Mouse (Mus musculus) CH12.LX (cell line): Measurements from ENCODE around the gene Lrch1. TPM values are rescaled to one million over a fixed set of nuclear protein-coding genes. Genes with fewer than 3 reads are reported as not detected.

Experiments used
- DNase-seq: peaks from one replicate; pipeline ENCODE4 v3.0.0-alpha.2; 2013; ENCODE audit errors: extremely low read depth
- H3K27ac ChIP-seq: 2 replicates; pipeline ENCODE4 v1.5.1; 2012; ENCODE audit warnings: low read depth, mild to moderate bottlenecking, control low read depth, moderate library complexity; ENCODE audit not compliant: insufficient read depth
- H3K27me3 ChIP-seq: replicated peaks from 2 replicates; pipeline ENCODE3; 2012; ENCODE audit warnings: inconsistent platforms
- H3K36me3 ChIP-seq, 2 experiments: replicated peaks in 1 of 2; 2 replicates each; pipeline versions ENCODE3 to v1.6.1; 2012; ENCODE audit warnings: inconsistent platforms in 1 of 2, low read length in 1 of 2, mild to moderate bottlenecking in 1 of 2, mixed read lengths in 1 of 2, moderate library complexity in 1 of 2; ENCODE audit not compliant: control insufficient read depth in 1 of 2, insufficient read depth in 1 of 2
- H3K4me1 ChIP-seq, 2 experiments: 2 replicates each; pipeline ENCODE4 v1.6.1; 2012; ENCODE audit warnings: inconsistent platforms in 1 of 2, moderate library complexity in 1 of 2; ENCODE audit not compliant: insufficient read depth in 2 of 2, control insufficient read depth in 1 of 2
- H3K4me2 ChIP-seq: 2 replicates; pipeline ENCODE4 v1.6.1; 2012; ENCODE audit warnings: low read depth, mild to moderate bottlenecking, control low read depth; ENCODE audit not compliant: poor library complexity, insufficient read depth, severe bottlenecking
- H3K4me3 ChIP-seq, 3 experiments: fragments of 150-350 bp in 1 of 3; sonication (generic) in 1 of 3; replicated peaks in 1 of 3; 2 replicates each; pipeline versions ENCODE3 to v1.5.1; 2011 to 2012; ENCODE audit warnings: low read depth in 2 of 3, low read length in 2 of 3, mild to moderate bottlenecking in 2 of 3, moderate library complexity in 2 of 3, control low read depth in 1 of 3, improper control_type of control experiment in 1 of 3, inconsistent platforms in 1 of 3, mixed read lengths in 1 of 3; ENCODE audit not compliant: poor library complexity in 1 of 3
- H3K79me2 ChIP-seq: replicated peaks from 2 replicates; pipeline ENCODE4 v1.6.1; 2012; ENCODE audit warnings: mild to moderate bottlenecking, moderate library complexity; ENCODE audit not compliant: control insufficient read depth, poor library complexity, insufficient read depth, severe bottlenecking; ENCODE audit errors: extremely low read depth
- H3K9ac ChIP-seq: 2 replicates; pipeline ENCODE4 v1.6.1; 2012; ENCODE audit warnings: low read depth, mild to moderate bottlenecking, control low read depth, moderate library complexity; ENCODE audit not compliant: insufficient read depth
- H3K9me3 ChIP-seq: replicated peaks from 2 replicates; pipeline ENCODE3; 2012; ENCODE audit warnings: low read length, inconsistent platforms, mixed read lengths
- BHLHE40 ChIP-seq: IDR thresholded peaks from 2 replicates; pipeline ENCODE4 v1.6.1; 2011; ENCODE audit warnings: mild to moderate bottlenecking, low read depth, low read length, improper control_type of control experiment
- CHD1 ChIP-seq: IDR thresholded peaks from 2 replicates; pipeline ENCODE4 v1.6.1; 2012; ENCODE audit warnings: low read depth, low read length, improper control_type of control experiment, inconsistent platforms
- CHD2 ChIP-seq: IDR thresholded peaks from 2 replicates; pipeline ENCODE4 v1.6.1; 2011; ENCODE audit warnings: low read length, improper control_type of control experiment
- ELF1 ChIP-seq: IDR thresholded peaks from 2 replicates; pipeline ENCODE4 v1.6.1; 2014; ENCODE audit warnings: low read depth, mild to moderate bottlenecking, inconsistent platforms, low read length, improper control_type of control experiment
- EP300 ChIP-seq: IDR thresholded peaks from 2 replicates; pipeline ENCODE4 v1.6.1; 2011; ENCODE audit warnings: low read length, improper control_type of control experiment
- ETS1 ChIP-seq: conservative IDR thresholded peaks from 2 replicates; pipeline ENCODE4 v1.6.1; 2012; ENCODE audit warnings: low read depth, mild to moderate bottlenecking, inconsistent platforms, low read length, improper control_type of control experiment, moderate library complexity
- HCFC1 ChIP-seq: IDR thresholded peaks from 2 replicates; pipeline ENCODE4 v1.6.1; 2012; ENCODE audit warnings: low read depth, mild to moderate bottlenecking, inconsistent platforms, low read length, improper control_type of control experiment
- IRF4 ChIP-seq: IDR thresholded peaks from 2 replicates; pipeline ENCODE4 v1.6.1; 2014; ENCODE audit warnings: low read depth, mild to moderate bottlenecking, inconsistent platforms, low read length, improper control_type of control experiment
- JUN ChIP-seq: IDR thresholded peaks from 2 replicates; pipeline ENCODE4 v1.6.1; 2011; ENCODE audit warnings: low read depth, mild to moderate bottlenecking, low read length, improper control_type of control experiment, moderate library complexity; ENCODE audit not compliant: insufficient read depth
- JUND ChIP-seq: conservative IDR thresholded peaks from 2 replicates; pipeline ENCODE4 v1.6.1; 2011; ENCODE audit warnings: low read depth, low read length, improper control_type of control experiment
- KAT2A ChIP-seq: IDR thresholded peaks from 2 replicates; pipeline ENCODE4 v1.6.1; 2012; ENCODE audit warnings: low read length, improper control_type of control experiment, inconsistent platforms; ENCODE audit not compliant: insufficient replicate concordance
- MAZ ChIP-seq: IDR thresholded peaks from 2 replicates; pipeline ENCODE4 v1.6.1; 2012; ENCODE audit warnings: low read depth, mild to moderate bottlenecking, inconsistent platforms, low read length, improper control_type of control experiment, moderate library complexity
- MEF2A ChIP-seq: IDR thresholded peaks from 2 replicates; pipeline ENCODE4 v1.6.1; 2014; ENCODE audit warnings: low read depth, mild to moderate bottlenecking, inconsistent platforms, low read length, improper control_type of control experiment, borderline replicate concordance
- MYC ChIP-seq: IDR thresholded peaks from 2 replicates; pipeline ENCODE4 v1.6.1; 2011; ENCODE audit warnings: low read depth, mild to moderate bottlenecking, improper control_type of control experiment, low read length
- NELFE ChIP-seq: IDR thresholded peaks from 2 replicates; pipeline ENCODE4 v1.6.1; 2011; ENCODE audit warnings: low read depth, low read length, improper control_type of control experiment
- NRF1 ChIP-seq: IDR thresholded peaks from 2 replicates; pipeline ENCODE4 v1.6.1; 2014; ENCODE audit warnings: low read depth, mild to moderate bottlenecking, inconsistent platforms, low read length, improper control_type of control experiment, moderate library complexity
- PAX5 ChIP-seq: IDR thresholded peaks from 2 replicates; pipeline ENCODE4 v1.6.1; 2012; ENCODE audit warnings: low read length, inconsistent platforms, mixed read lengths
- POLR2A ChIP-seq: IDR thresholded peaks from 2 replicates; pipeline ENCODE4 v1.6.1; 2011; ENCODE audit warnings: low read depth, mild to moderate bottlenecking, improper control_type of control experiment, low read length
- POLR2AphosphoS2 ChIP-seq: IDR thresholded peaks from 2 replicates; pipeline ENCODE4 v1.6.1; 2011; ENCODE audit warnings: low read depth, low read length, improper control_type of control experiment
- RAD21 ChIP-seq: IDR thresholded peaks from 2 replicates; pipeline ENCODE4 v1.6.1; 2011; ENCODE audit warnings: low read depth, mild to moderate bottlenecking, low read length, improper control_type of control experiment, moderate library complexity
- TBP ChIP-seq: conservative IDR thresholded peaks from 2 replicates; pipeline ENCODE4 v1.6.1; 2011; ENCODE audit warnings: low read depth, low read length, improper control_type of control experiment
- USF1 ChIP-seq: IDR thresholded peaks from 2 replicates; pipeline ENCODE4 v1.6.1; 2014; ENCODE audit warnings: low read depth, mild to moderate bottlenecking, inconsistent platforms, low read length, improper control_type of control experiment
- USF2 ChIP-seq: conservative IDR thresholded peaks from 2 replicates; pipeline ENCODE4 v1.6.1; 2011; ENCODE audit warnings: low read depth, low read length, improper control_type of control experiment
- ZC3H11A ChIP-seq: IDR thresholded peaks from 2 replicates; pipeline ENCODE4 v1.6.1; 2012; ENCODE audit warnings: low read depth, mild to moderate bottlenecking, inconsistent platforms, low read length, improper control_type of control experiment
- ZKSCAN1 ChIP-seq: IDR thresholded peaks from 2 replicates; pipeline ENCODE4 v1.6.1; 2012; ENCODE audit warnings: low read depth, inconsistent platforms, low read length, improper control_type of control experiment, borderline replicate concordance
- ZNF384 ChIP-seq: IDR thresholded peaks from 2 replicates; pipeline ENCODE4 v1.6.1; 2012; ENCODE audit warnings: low read depth, low read length, improper control_type of control experiment, inconsistent platforms
- dilution Hi-C: fragments of 300-500 bp; cut with MboI; formaldehyde crosslinking; loops from 2 replicates; pipeline ENCODE4 v1.14.3; 2020; ENCODE audit warnings: low sequenced_read_pairs; ENCODE audit not compliant: extremely low pct_unique_long_range_greater_than_20kb, extremely low pct_ligation_motif_present
- in situ Hi-C: fragments of 300-500 bp; cut with MboI; formaldehyde crosslinking; loops from 3 replicates; pipeline ENCODE4 v1.14.3; 2019; ENCODE audit warnings: low sequenced_read_pairs, low pct_ligation_motif_present, low pct_unique_long_range_greater_than_20kb, mixed read lengths
- polyA plus RNA-seq: library from polyadenylated mRNA; unstranded; fragments of >175 nt; gene quantifications from 2 replicates; pipeline ENCODE4 v1.2.1, GENCODE M21; 2012; ENCODE audit warnings: low read depth; ENCODE audit not compliant: insufficient read length
- total RNA-seq, 2 experiments: library from RNA; depleted of rRNA; stranded (reverse); fragments of 300-350 nt in 1 of 2; fragments of >200 nt in 1 of 2; gene quantifications; 2 replicates each; pipeline ENCODE4 v1.2.3; 2012 to 2014

Gene Lrch1
- total and polyA plus RNA-seq, 3 experiments: 10.3 to 23.3 (median 12.8) TPM

- Histone ChIP-seq H3K36me3 (peaks cover 0 to 34% of the 10 kb centered on the region in 2 experiments), H3K4me3 (no peak overlapping the region), H3K9me3 (no peaks in the 10 kb centered on the region), H3K27me3 (no peaks in the 10 kb centered on the region), H3K4me2 (no peak overlapping the region), H3K9ac (no peak overlapping the region), H3K79me2 (no peaks in the 10 kb centered on the region), H3K4me1 (peaks cover 0 to 17% of the 10 kb centered on the region in 2 experiments; a peak in 2 of 4 replicates), H3K27ac (no peak overlapping the region)
- dilution Hi-C loops (no loop called here), in situ Hi-C loops (no loop called here)
- DNase-seq: no peak
- TF ChIP-seq POLR2A (no peak), NRF1 (no peak), KAT2A (no peak), ETS1 (no peak), HCFC1 (no peak), USF2 (no peak), POLR2AphosphoS2 (no peak), ZNF384 (no peak), CHD1 (no peak), PAX5 (no peak), JUN (no peak), MEF2A (no peak), ZKSCAN1 (no peak), MAZ (no peak), RAD21 (no peak), CHD2 (no peak)
- TF ChIP-seq, all 38 proteins: peak for 0
Observed at GRCm38 (mm10) chr14:74898939-74899338, 48.7 kb downstream of the Lrch1 start.

GRCm38 (mm10) chr14:74893693-74894092 is 54.0 kb downstream of the Lrch1 start:
- no peak overlapping the region for H3K9ac ChIP-seq
- TF ChIP-seq TBP (no peak), USF2 (no peak), JUN (no peak), JUND (no peak), BHLHE40 (no peak), IRF4 (no peak), MYC (no peak), CHD1 (no peak), EP300 (no peak), USF1 (no peak), CHD2 (no peak), NRF1 (no peak), NELFE (no peak), POLR2A (no peak), RAD21 (no peak), ELF1 (no peak), HCFC1 (no peak), ZC3H11A (no peak)
- TF ChIP-seq, all 38 proteins: peak for 0
- DNase-seq: no peak
- peaks cover 7 to 25% of the 10 kb centered on the region in 2 experiments for H3K4me1 ChIP-seq
- H3K27me3 ChIP-seq: no peaks in the 10 kb centered on the region
- no peak overlapping the region for H3K4me3 ChIP-seq
- peaks cover 0 to 7% of the 10 kb centered on the region in 2 experiments for H3K36me3 ChIP-seq
- no peak overlapping the region for H3K27ac ChIP-seq
- dilution Hi-C loops: no loop called here
- no peak overlapping the region for H3K4me2 ChIP-seq
- no peaks in the 10 kb centered on the region for H3K9me3 ChIP-seq
- peaks cover 2% of the 10 kb centered on the region; the same call in 1 of the 2 replicates for H3K79me2 ChIP-seq
- in situ Hi-C loops: no loop called here
